Mouse (Mus musculus) neutrophil, adult 5-6 weeks (primary cell): ENCODE results near the gene Ptx3. TPM values are rescaled to one million over a fixed set of nuclear protein-coding genes. Genes with fewer than 3 reads are reported as not detected.

Experiments used
- total RNA-seq: library from RNA; stranded (forward); fragments of 200-1000 nt; gene quantifications from 2 replicates; pipeline ENCODE4 v1.2.3, GENCODE M21; 2017

Ptx3 gene
- total RNA-seq, 1 experiment from 2014 or later, result not detected

Other genes starting within 250 kb of the Ptx3 start
- 0.12 TPM in 1 of 2 replicates, not detected in the other for gene Veph1, start 76.9 kb downstream of the Ptx3 start, total RNA-seq